8 mouse cellular contexts compared by ENCODE assay signal in genomic region chr17:35897644-35898573, GRCm38 (mm10). TPM values are rescaled to one million over a fixed set of nuclear protein-coding genes. Genes with fewer than 3 reads are reported as not detected.
DNase-seq lines count a peak whose midpoint lies in the region; ATAC-seq and TF ChIP-seq lines count a peak whose summit lies in the region.

No protein-coding gene starts in this region.

- no peak for TF ChIP-seq EP300 in ES-Bruce4 (IDR thresholded peaks at IDR 0.05; ENCODE audit: insufficient read depth, low read depth, low read length)

- H3K4me1 ChIP-seq in ES-Bruce4 (ENCODE audit: control insufficient read depth, insufficient read depth, low read length) = peaks cover 3% of the 10 kb centered on the region
- H3K4me1 ChIP-seq in erythroblast, embryonic 14.5 days (ENCODE audit: control insufficient read depth) = peaks cover 43% of the 10 kb centered on the region
- H3K4me1 ChIP-seq in kidney, embryonic 16.5 days (ENCODE audit: insufficient read depth, low read length) = peaks cover 21% of the 10 kb centered on the region
- 0 out of 2 replicates have a peak, but pooled peaks cover 3% of the 10 kb centered on the region for H3K4me1 ChIP-seq in midbrain, postnatal 0 days (ENCODE audit: insufficient read depth, low read length)

- ATAC-seq in kidney, embryonic 16.5 days (ENCODE audit: low FRiP score, low TSS enrichment) = peak; percentile 43
- peak; percentile 38 for ATAC-seq in midbrain, postnatal 0 days (ENCODE audit: low FRiP score)

- peak overlapping the region; percentile 60 for H3K4me3 ChIP-seq in ES-Bruce4 (ENCODE audit: low read depth, low read length)
- H3K4me3 ChIP-seq in erythroblast, embryonic 14.5 days (replicated peaks) = peak overlapping the region; percentile 91
- peak overlapping the region; percentile 65 for H3K4me3 ChIP-seq in kidney, embryonic 16.5 days (ENCODE audit: low read length)
- H3K4me3 ChIP-seq in midbrain, postnatal 0 days (ENCODE audit: low read depth, low read length) = peak overlapping the region; percentile 85; the same call in 1 of the 2 replicates

- no peak for TF ChIP-seq POLR2A in ES-Bruce4 (IDR thresholded peaks at IDR 0.05; ENCODE audit: insufficient read depth, low read length)

- no peaks in the 10 kb centered on the region for H3K9me3 ChIP-seq in ES-Bruce4 (replicated peaks; ENCODE audit: control insufficient read depth, insufficient read depth, low read length, poor library complexity, severe bottlenecking)
- no peaks in the 10 kb centered on the region for H3K9me3 ChIP-seq in erythroblast, embryonic 14.5 days (ENCODE audit: control insufficient read depth, low read length)
- H3K9me3 ChIP-seq in kidney, embryonic 16.5 days (ENCODE audit: low read length) = no peaks in the 10 kb centered on the region
- no peaks in the 10 kb centered on the region for H3K9me3 ChIP-seq in midbrain, postnatal 0 days (ENCODE audit: low read length)

- 41% methylated on average over 23 of the region's 23 CpGs for WGBS in kidney, embryonic 16.5 days
- WGBS in midbrain, postnatal 0 days = 49% methylated on average over 23 of the region's 23 CpGs

- H3K9ac ChIP-seq in ES-Bruce4 (ENCODE audit: low read depth, poor library complexity, severe bottlenecking) = peak overlapping the region; percentile 92
- H3K9ac ChIP-seq in kidney, embryonic 16.5 days (replicated peaks; ENCODE audit: low read length) = peak overlapping the region; percentile 58
- peak overlapping the region; percentile 90 for H3K9ac ChIP-seq in midbrain, postnatal 0 days (replicated peaks; ENCODE audit: low read length, poor library complexity, severe bottlenecking)

- H3K36me3 ChIP-seq in ES-Bruce4 (ENCODE audit: control insufficient read depth, insufficient read depth, low read length, poor library complexity, severe bottlenecking) = peaks cover 6% of the 10 kb centered on the region
- H3K36me3 ChIP-seq in erythroblast, embryonic 14.5 days (ENCODE audit: control insufficient read depth) = peaks cover 32% of the 10 kb centered on the region
- H3K36me3 ChIP-seq in kidney, embryonic 16.5 days (ENCODE audit: insufficient read depth, low read length) = peaks cover 28% of the 10 kb centered on the region
- H3K36me3 ChIP-seq in midbrain, postnatal 0 days (ENCODE audit: insufficient read depth, low read length) = peaks cover 40% of the 10 kb centered on the region

- DNase-seq in heart, adult 11 months = peak; percentile 94
- DNase-seq in heart, postnatal 10 days = no peak
- no peak for DNase-seq in midbrain, postnatal 0 days (ENCODE audit: low spot score)
- no peak for DNase-seq in frontal cortex, postnatal 25 days (ENCODE audit: low spot score in 2 of 2)
- no peak for DNase-seq in urinary bladder, postnatal 25 days (ENCODE audit: low spot score)

- peak overlapping the region; percentile 67 for H3K27ac ChIP-seq in ES-Bruce4 (ENCODE audit: insufficient read depth, low read length)
- peak overlapping the region; percentile 44 for H3K27ac ChIP-seq in kidney, embryonic 16.5 days (ENCODE audit: low read length)
- H3K27ac ChIP-seq in midbrain, postnatal 0 days (ENCODE audit: low read depth, low read length) = peak overlapping the region; percentile 94

- intact Hi-C loops in heart, postnatal 10 days (cut with DNase I) = loop anchor here (2.0 kb wide), 1 partner anchor 17 kb away; no protein-coding TSS in a partner anchor

- peak overlapping the region; percentile 46 for H3K4me2 ChIP-seq in kidney, embryonic 16.5 days (replicated peaks; ENCODE audit: low read depth, low read length)
- H3K4me2 ChIP-seq in midbrain, postnatal 0 days (ENCODE audit: low read depth, low read length, poor library complexity, severe bottlenecking) = peak overlapping the region; percentile 98

- no peaks in the 10 kb centered on the region for H3K27me3 ChIP-seq in ES-Bruce4 (ENCODE audit: control insufficient read depth, insufficient read depth, low read length, poor library complexity, severe bottlenecking)
- H3K27me3 ChIP-seq in erythroblast, embryonic 14.5 days (ENCODE audit: control insufficient read depth) = no peaks in the 10 kb centered on the region
- no peaks in the 10 kb centered on the region for H3K27me3 ChIP-seq in kidney, embryonic 16.5 days (ENCODE audit: insufficient read depth, low read length)
- H3K27me3 ChIP-seq in midbrain, postnatal 0 days (ENCODE audit: insufficient read depth, low read length) = no peaks in the 10 kb centered on the region

- TF ChIP-seq CTCF in ES-Bruce4 (IDR thresholded peaks at IDR 0.05; ENCODE audit: low read depth, low read length) = no peak
- TF ChIP-seq CTCF in midbrain, postnatal 0 days (IDR thresholded peaks at IDR 0.05) = no peak

RNA-seq across cellular contexts. Expression of gene 2310061I04Rik, which starts 0.7 kb away (rescaled TPM):
- 10 to 100 TPM; 64.8 to 69.8 TPM for total RNA-seq in heart, postnatal 10 days (2021)
- 58.1 and 58.9 TPM in 2 replicates for polyA plus RNA-seq in ES-Bruce4 (2011; ENCODE audit: insufficient read depth, insufficient read length, low read depth, missing spikeins)
- polyA plus RNA-seq in erythroblast, embryonic 14.5 days (2012) = 6.9 and 7.1 TPM in 2 replicates
- 33.3 and 36.5 TPM in 2 replicates for polyA plus RNA-seq in kidney, embryonic 16.5 days (2015; fragmentation: Nextera tagmentation; extraction: Ambion mirVana)
- total RNA-seq in midbrain, postnatal 0 days (2014; rRNA removed) = 43.5 and 47.7 TPM in 2 replicates
- polyA plus RNA-seq in midbrain, postnatal 0 days (2015; fragmentation: Nextera tagmentation; extraction: Ambion mirVana) = 88.3 and 89.3 TPM in 2 replicates

RNA-seq across cellular contexts. Expression of gene Atat1, which starts 12.0 kb away (rescaled TPM):
- 10 to 100 TPM; 12.1 to 16.3 TPM for total RNA-seq in heart, postnatal 10 days (2021)
- polyA plus RNA-seq in ES-Bruce4 (2011; ENCODE audit: insufficient read depth, insufficient read length, low read depth, missing spikeins) = 33.4 and 42.5 TPM in 2 replicates
- polyA plus RNA-seq in erythroblast, embryonic 14.5 days (2012) = 1.1 and 1.6 TPM in 2 replicates
- 82.2 and 102 TPM in 2 replicates for polyA plus RNA-seq in kidney, embryonic 16.5 days (2015; fragmentation: Nextera tagmentation; extraction: Ambion mirVana)
- 199 and 216 TPM in 2 replicates for total RNA-seq in midbrain, postnatal 0 days (2014; rRNA removed)
- polyA plus RNA-seq in midbrain, postnatal 0 days (2015; fragmentation: Nextera tagmentation; extraction: Ambion mirVana) = 326 and 332 TPM in 2 replicates

RNA-seq across cellular contexts. Expression of gene Mrps18b, which starts 18.3 kb away (rescaled TPM):
- 10 to 100 TPM; 52.8 to 56.2 TPM for total RNA-seq in heart, postnatal 10 days (2021)
- polyA plus RNA-seq in ES-Bruce4 (2011; ENCODE audit: insufficient read depth, insufficient read length, low read depth, missing spikeins) = 117 and 144 TPM in 2 replicates
- polyA plus RNA-seq in erythroblast, embryonic 14.5 days (2012) = 0.45 and 0.85 TPM in 2 replicates
- 88.0 and 89.7 TPM in 2 replicates for polyA plus RNA-seq in kidney, embryonic 16.5 days (2015; fragmentation: Nextera tagmentation; extraction: Ambion mirVana)
- 37.2 and 46.6 TPM in 2 replicates for total RNA-seq in midbrain, postnatal 0 days (2014; rRNA removed)
- polyA plus RNA-seq in midbrain, postnatal 0 days (2015; fragmentation: Nextera tagmentation; extraction: Ambion mirVana) = 55.7 and 57.4 TPM in 2 replicates

RNA-seq across cellular contexts. Expression of gene Dhx16, which starts 18.3 kb away (rescaled TPM):
- 10 to 100 TPM; 24.7 to 29.2 TPM for total RNA-seq in heart, postnatal 10 days (2021)
- 533 and 573 TPM in 2 replicates for polyA plus RNA-seq in ES-Bruce4 (2011; ENCODE audit: insufficient read depth, insufficient read length, low read depth, missing spikeins)
- polyA plus RNA-seq in erythroblast, embryonic 14.5 days (2012) = 5.0 and 5.2 TPM in 2 replicates
- 45.1 and 48.2 TPM in 2 replicates for polyA plus RNA-seq in kidney, embryonic 16.5 days (2015; fragmentation: Nextera tagmentation; extraction: Ambion mirVana)
- 26.7 and 27.7 TPM in 2 replicates for total RNA-seq in midbrain, postnatal 0 days (2014; rRNA removed)
- 23.6 and 25.1 TPM in 2 replicates for polyA plus RNA-seq in midbrain, postnatal 0 days (2015; fragmentation: Nextera tagmentation; extraction: Ambion mirVana)

RNA-seq across cellular contexts. Expression of gene Ppp1r10, which starts 18.3 kb away (rescaled TPM):
- 10 to 100 TPM; 43.3 to 45.1 TPM for total RNA-seq in heart, postnatal 10 days (2021)
- polyA plus RNA-seq in ES-Bruce4 (2011; ENCODE audit: insufficient read depth, insufficient read length, low read depth, missing spikeins) = 54.0 and 58.7 TPM in 2 replicates
- 5.4 and 6.3 TPM in 2 replicates for polyA plus RNA-seq in erythroblast, embryonic 14.5 days (2012)
- polyA plus RNA-seq in kidney, embryonic 16.5 days (2015; fragmentation: Nextera tagmentation; extraction: Ambion mirVana) = 47.2 and 54.8 TPM in 2 replicates
- 39.3 and 52.8 TPM in 2 replicates for total RNA-seq in midbrain, postnatal 0 days (2014; rRNA removed)
- 23.0 and 24.8 TPM in 2 replicates for polyA plus RNA-seq in midbrain, postnatal 0 days (2015; fragmentation: Nextera tagmentation; extraction: Ambion mirVana)

Comparison
In these comparisons a context has a peak if more than half of its experiments do, and no peak if none do; other contexts are left out.
1. H3K27ac ChIP-seq: peak in every context shown above with its lines; median percentile 94 in midbrain, postnatal 0 days; 67 in ES-Bruce4; 44 in kidney, embryonic 16.5 days.
2. RNA of gene Atat1, which starts 12.0 kb away (polyA plus RNA-seq): 326 to 332 TPM in midbrain, postnatal 0 days, 82.2 to 102 TPM in kidney, embryonic 16.5 days and 33.4 to 42.5 TPM in ES-Bruce4; 1.1 to 1.6 TPM in erythroblast, embryonic 14.5 days; every median in the first group is over 10 times any median in the second.
3. RNA of gene Mrps18b, which starts 18.3 kb away (polyA plus RNA-seq): 117 to 144 TPM in ES-Bruce4, 88.0 to 89.7 TPM in kidney, embryonic 16.5 days and 55.7 to 57.4 TPM in midbrain, postnatal 0 days; 0.45 to 0.85 TPM in erythroblast, embryonic 14.5 days; every median in the first group is over 10 times any median in the second.
4. Peak in every context shown above with its lines, with median percentiles within 50 percentile points of each other: H3K4me3 ChIP-seq and H3K9ac ChIP-seq.